Mouse (Mus musculus) right cerebral cortex, postnatal 14 days (tissue): ENCODE data around the gene Gbp8.
A peak's percentile ranks its signal among the peaks of the same experiment; 100 is the strongest.
"Not testable (repeated sequence)": the region's sequence is repeated elsewhere in the genome, so short reads cannot be mapped to it uniquely, and the experiment has no call there.

Experiments used
- DNase-seq: peaks from one replicate; pipeline ENCODE4 v3.0.0; 2022

The Gbp8 gene

GRCm38 (mm10) chr5:105139409-105140088, at the start of gene Gbp8, which contains the start of the genes Gbp9 and Gbp4:
Gene Gbp8 (minus strand): TSS chr5:105139540.
Gene Gbp9 (minus strand): TSS chr5:105139539.
Gene Gbp4 (minus strand): TSS chr5:105139586.
- DNase-seq = not testable (repeated sequence)

- no peak for DNase-seq
These were observed 42.1 kb upstream of the Gbp8 start for GRCm38 (mm10) chr5:105181446-105181845.

GRCm38 (mm10) chr5:105156582-105156981, 17.2 kb upstream of the Gbp8 start:
- no peak for DNase-seq

- no peak for DNase-seq
These were observed 14.7 kb upstream of the Gbp8 start for GRCm38 (mm10) chr5:105154049-105154448.

- not testable (repeated sequence) for DNase-seq
These were observed 8.7 kb upstream of the Gbp8 start for GRCm38 (mm10) chr5:105148062-105148461.

- DNase-seq = no peak
These were observed 7.1 kb upstream of the Gbp8 start for GRCm38 (mm10) chr5:105146447-105146846.

GRCm38 (mm10) chr5:105145731-105146130, 6.4 kb upstream of the Gbp8 start:
- DNase-seq = not testable (repeated sequence)

- DNase-seq = not testable (repeated sequence)
These were observed 910 bp upstream of the Gbp8 start for GRCm38 (mm10) chr5:105140089-105140810.

GRCm38 (mm10) chr5:105138906-105139305, 434 bp downstream of the Gbp8 start:
- DNase-seq = no peak

GRCm38 (mm10) chr5:105136706-105137304, 2.5 kb downstream of the Gbp8 start:
- not testable (repeated sequence) for DNase-seq

- peak; percentile 25 for DNase-seq
These were observed 17.6 kb downstream of the Gbp8 start for GRCm38 (mm10) chr5:105121731-105122130.

- no peak for DNase-seq
These were observed 23.6 kb downstream of the Gbp8 start for GRCm38 (mm10) chr5:105115740-105116139.

GRCm38 (mm10) chr5:105114696-105115095, 24.6 kb downstream of the Gbp8 start:
- no peak for DNase-seq

- DNase-seq = no peak
These were observed 25.7 kb downstream of the Gbp8 start for GRCm38 (mm10) chr5:105113656-105114055.

GRCm38 (mm10) chr5:105110271-105110852, 29.0 kb downstream of the Gbp8 start:
- DNase-seq = peak; percentile 19

GRCm38 (mm10) chr5:105109775-105110174, 29.6 kb downstream of the Gbp8 start:
- DNase-seq = not testable (repeated sequence)

GRCm38 (mm10) chr5:105105689-105106088, 33.7 kb downstream of the Gbp8 start:
- DNase-seq = not testable (repeated sequence)

GRCm38 (mm10) chr5:105081900-105082299, 57.4 kb downstream of the Gbp8 start:
- DNase-seq = no peak

GRCm38 (mm10) chr5:105068356-105068755, 71.0 kb downstream of the Gbp8 start:
- DNase-seq = not testable (repeated sequence)

- not testable (repeated sequence) for DNase-seq
These were observed 74.9 kb downstream of the Gbp8 start for GRCm38 (mm10) chr5:105064443-105064842.

GRCm38 (mm10) chr5:105063321-105063720, 76.0 kb downstream of the Gbp8 start:
- no peak for DNase-seq

- DNase-seq = not testable (repeated sequence)
These were observed 76.9 kb downstream of the Gbp8 start for GRCm38 (mm10) chr5:105062403-105062802.

GRCm38 (mm10) chr5:105060224-105060623, 79.1 kb downstream of the Gbp8 start:
- DNase-seq = no peak
